Mouse (Mus musculus) forebrain, embryonic 10.5 days (tissue): ENCODE measurements around the gene Plscr3. TPM values are rescaled to one million over a fixed set of nuclear protein-coding genes. Genes with fewer than 3 reads are reported as not detected.

Experiments used
- DNase-seq: peaks from one replicate; pipeline ENCODE4 v3.0.0-alpha.2; 2017; ENCODE audit warnings: low spot score; ENCODE audit errors: extremely low spot score
- H3K27ac ChIP-seq: fragments of 300-500 bp; sonication (generic); 2 replicates; pipeline ENCODE4 v1.5.1; 2016; ENCODE audit warnings: mild to moderate bottlenecking
- H3K27me3 ChIP-seq: fragments of 300-500 bp; sonication (generic); 2 replicates; pipeline ENCODE4 v1.6.1; 2016; ENCODE audit warnings: mild to moderate bottlenecking; ENCODE audit not compliant: poor library complexity, severe bottlenecking
- H3K36me3 ChIP-seq: fragments of 300-500 bp; sonication (generic); replicated peaks from 2 replicates; pipeline ENCODE4 v1.6.1; 2016; ENCODE audit warnings: mild to moderate bottlenecking, moderate library complexity
- H3K4me1 ChIP-seq: fragments of 300-500 bp; sonication (generic); 2 replicates; pipeline ENCODE4 v1.6.1; 2016
- H3K4me3 ChIP-seq: fragments of 300-500 bp; sonication (generic); 2 replicates; pipeline ENCODE4 v1.5.1; 2016; ENCODE audit warnings: mild to moderate bottlenecking, moderate library complexity
- H3K9me3 ChIP-seq: fragments of 300-500 bp; sonication (generic); 2 replicates; pipeline ENCODE4 v1.6.1; 2016; ENCODE audit warnings: mild to moderate bottlenecking, moderate library complexity
- WGBS: fragments of 180-500 bp; shearing (Covaris S2); methylation state at CpG from one replicate; pipeline ENCODE4 v1.1.7; 2016; 5-methylcytosine and 5-hydroxymethylcytosine counted together
- microRNA-seq: library from miRNA; unstranded; fragments of <30 nt; microRNA quantifications from one replicate; pipeline ENCODE4, GENCODE M21; 2017
- polyA plus RNA-seq: library from polyadenylated mRNA; unstranded; fragments of >200 nt; fragmentation: Nextera tagmentation; extraction: Ambion mirVana; gene quantifications from 2 replicates; pipeline ENCODE4 v1.2.1, GENCODE M21; 2016

Plscr3 gene
- polyA plus RNA-seq, 1 experiment from 2014 or later: 67.6 TPM

- WGBS: 78% methylated on average over 5 of the region's 5 CpGs
- Histone ChIP-seq H3K4me1 (peaks cover 29% of the 10 kb centered on the region), H3K36me3 (peaks cover 3% of the 10 kb centered on the region), H3K9me3 (no peaks in the 10 kb centered on the region), H3K27ac (no peak overlapping the region), H3K4me3 (no peak overlapping the region), H3K27me3 (peaks cover 6% of the 10 kb centered on the region; the same call in 1 of the 2 replicates)
- no peak for DNase-seq
Observed at GRCm38 (mm10) chr11:69894671-69895070, 48.5 kb downstream of the Plscr3 start.

DNA sequence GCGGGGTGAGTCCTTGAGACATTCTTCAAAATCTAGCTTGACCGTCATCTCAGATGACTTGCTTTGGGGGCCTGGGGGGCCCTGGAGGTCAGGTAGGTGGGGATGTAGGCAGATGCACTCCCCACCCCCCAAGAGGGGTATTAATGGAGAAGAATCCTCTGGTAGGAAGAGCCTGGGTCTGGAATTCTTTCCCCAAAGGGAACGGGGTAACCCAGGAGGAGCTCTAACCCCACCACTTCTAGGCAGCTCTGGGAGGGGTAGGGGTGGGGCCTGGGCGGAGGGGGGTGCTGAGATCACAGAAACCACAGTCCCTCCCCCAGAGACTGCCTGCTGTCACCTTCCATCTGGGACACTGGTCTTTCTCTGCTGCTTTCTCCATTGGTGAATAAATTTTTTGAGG lies 49.1 kb downstream of the Plscr3 start, which contains the start of gene Acap1:
Acap1 (minus strand) TSS at position 249 of the 400 bp plus-strand sequence.
- no peak within 1 kb of the TSS for H3K4me3 ChIP-seq
- peaks cover 8% of the 10 kb centered on the region; the same call in 1 of the 2 replicates for H3K27me3 ChIP-seq
- no peaks in the 10 kb centered on the region for H3K9me3 ChIP-seq
- WGBS: 85% methylated on average over 4 of the region's 4 CpGs
- H3K27ac ChIP-seq: 0 out of 2 replicates have a peak within 1 kb of the TSS, but pooled peaks have one; percentile 26
- DNase-seq: no peak
- peaks cover 3% of the 10 kb centered on the region for H3K36me3 ChIP-seq
- peaks cover 35% of the 10 kb centered on the region for H3K4me1 ChIP-seq

- WGBS: 26% methylated on average over 4 of the region's 4 CpGs
- H3K27me3 ChIP-seq: peaks cover 8% of the 10 kb centered on the region; the same call in 1 of the 2 replicates
- DNase-seq: no peak
- H3K4me3 ChIP-seq: peak overlapping the region; percentile 99
- H3K9me3 ChIP-seq: no peaks in the 10 kb centered on the region
- H3K36me3 ChIP-seq: peaks cover 24% of the 10 kb centered on the region
- peak overlapping the region; percentile 99 for H3K27ac ChIP-seq
- H3K4me1 ChIP-seq: peaks cover 52% of the 10 kb centered on the region
Observed at GRCm38 (mm10) chr11:69899870-69900269, 53.7 kb downstream of the Plscr3 start.

DNA sequence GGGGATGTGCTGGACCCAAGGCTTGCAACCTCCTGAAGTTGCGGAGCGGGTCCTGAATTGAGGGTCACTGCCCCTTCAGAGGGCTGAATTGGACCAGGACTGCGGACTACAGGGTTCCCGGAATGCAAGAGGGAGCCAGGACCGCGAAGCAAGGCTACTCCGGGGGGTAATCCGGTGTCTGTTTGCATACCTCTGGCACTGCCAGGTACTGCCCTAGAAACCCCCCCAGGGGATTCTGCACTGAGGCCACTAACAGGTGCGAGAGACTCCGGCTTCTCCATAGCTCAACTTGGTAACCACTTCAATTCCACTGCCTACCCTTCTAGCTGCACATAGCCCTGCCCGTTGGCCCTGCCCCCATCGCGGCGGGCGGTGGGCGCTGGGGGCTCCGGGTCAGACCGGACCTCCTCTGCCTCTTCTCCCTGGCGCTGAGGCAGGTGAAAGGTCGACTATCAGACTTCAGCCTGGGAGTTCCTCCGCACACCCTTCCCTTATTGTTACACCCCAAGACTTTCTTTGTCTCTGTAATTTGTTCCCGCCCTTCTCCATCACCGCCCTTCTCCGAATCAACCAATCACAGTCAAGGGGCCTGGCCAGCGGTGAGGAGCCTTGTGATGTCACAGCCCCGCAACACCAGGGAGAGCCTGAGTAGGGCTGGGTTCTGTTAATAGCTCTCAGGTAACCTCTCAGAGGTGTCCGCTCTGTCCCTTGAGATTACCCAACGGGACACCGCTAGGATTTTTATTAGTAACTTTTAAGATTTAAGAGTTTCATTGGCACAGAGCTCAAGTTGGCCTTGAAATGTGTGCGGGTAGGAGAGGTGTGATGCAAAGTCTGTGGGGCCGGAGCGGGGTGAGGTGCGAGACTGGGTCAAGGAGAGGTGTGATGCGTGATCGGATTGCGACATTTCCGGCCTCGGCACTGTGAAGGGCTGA lies 54.6 kb downstream of the Plscr3 start, which contains the start of the genes 2810408A11Rik and Neurl4:
2810408A11Rik (minus strand) TSS at position 517 of the 935 bp plus-strand sequence.
Neurl4 (plus strand) TSS at position 602 of the 935 bp plus-strand sequence.
- no peaks in the 10 kb centered on the region for H3K9me3 ChIP-seq
- under 1% methylated on average over 38 of the region's 38 CpGs for WGBS
- H3K36me3 ChIP-seq: peaks cover 33% of the 10 kb centered on the region
- peak within 1 kb of the TSS; percentile 99 for H3K4me3 ChIP-seq
- peaks cover 47% of the 10 kb centered on the region for H3K4me1 ChIP-seq
- peak within 1 kb of the TSS; percentile 99 for H3K27ac ChIP-seq
- DNase-seq: peak; percentile 92
- H3K27me3 ChIP-seq: peaks cover 8% of the 10 kb centered on the region; the same call in 1 of the 2 replicates

DNA sequence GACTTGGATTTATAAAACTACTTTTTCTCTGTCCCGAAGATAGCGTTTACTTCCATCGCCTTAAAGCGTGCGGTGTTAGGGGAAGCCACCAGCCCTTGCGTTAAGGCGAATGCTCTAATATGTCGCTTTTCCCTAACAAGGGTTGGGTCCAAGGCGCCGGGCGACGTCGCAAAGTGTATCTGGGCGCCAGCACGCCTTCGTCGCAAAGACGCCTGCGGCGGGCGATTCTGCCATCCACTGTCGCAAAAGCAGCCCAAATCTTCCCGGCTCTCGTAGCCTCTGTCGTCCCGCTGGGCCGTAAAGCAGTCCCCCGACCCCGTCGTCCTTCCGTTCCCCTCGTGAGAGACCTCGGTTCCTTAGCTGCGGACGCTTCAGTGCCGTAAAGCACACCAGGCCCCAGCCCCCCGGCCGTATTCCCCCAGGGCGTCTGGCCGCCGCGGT lies 55.2 kb downstream of the Plscr3 start:
- DNase-seq: peak; percentile 97
- Histone ChIP-seq H3K27ac (peak overlapping the region; percentile 99), H3K4me3 (peak overlapping the region; percentile 99), H3K36me3 (peaks cover 40% of the 10 kb centered on the region), H3K9me3 (no peaks in the 10 kb centered on the region), H3K4me1 (peaks cover 47% of the 10 kb centered on the region), H3K27me3 (peaks cover 8% of the 10 kb centered on the region; the same call in 1 of the 2 replicates)
- WGBS: under 1% methylated on average over 42 of the region's 42 CpGs

Small RNA genes lying within 50 kb of the gene (microRNA-seq; reads per million reads assigned to microRNA genes)
- not detected for gene Mir6924

Other genes starting within 250 kb of the Plscr3 start
- gene Atp1b2, start 240.4 kb upstream of the Plscr3 start, polyA plus RNA-seq: 4.3 and 4.6 TPM in 2 replicates
- gene Shbg, start 228.5 kb upstream of the Plscr3 start, polyA plus RNA-seq: not detected in 2 replicates
- gene Sat2, start 224.4 kb upstream of the Plscr3 start, polyA plus RNA-seq: 13.7 and 15.4 TPM in 2 replicates
- gene Fxr2, start 213.4 kb upstream of the Plscr3 start, polyA plus RNA-seq: 32.5 and 34.6 TPM in 2 replicates
- gene Sox15, start 191.1 kb upstream of the Plscr3 start, polyA plus RNA-seq: not detected in 2 replicates
- gene Mpdu1, start 183.7 kb upstream of the Plscr3 start, polyA plus RNA-seq: 81.8 and 82.9 TPM in 2 replicates
- 5.5 and 5.8 TPM in 2 replicates for gene Cd68, start 180.2 kb upstream of the Plscr3 start, polyA plus RNA-seq
- gene Eif4a1, start 174.0 kb upstream of the Plscr3 start, polyA plus RNA-seq: 725 and 747 TPM in 2 replicates
- 127 and 128 TPM in 2 replicates for gene Senp3, start 164.3 kb upstream of the Plscr3 start, polyA plus RNA-seq
- 0.20 TPM in 1 of 2 replicates, not detected in the other for gene Tnfsf13, start 160.6 kb upstream of the Plscr3 start, polyA plus RNA-seq
- gene Tnfsf12, start 150.5 kb upstream of the Plscr3 start, polyA plus RNA-seq: 1.1 and 1.6 TPM in 2 replicates
- gene Tnfsfm13, start 150.3 kb upstream of the Plscr3 start, polyA plus RNA-seq: 0.44 and 0.55 TPM in 2 replicates
- 32.9 and 34.5 TPM in 2 replicates for gene Polr2a, start 87.7 kb upstream of the Plscr3 start, polyA plus RNA-seq
- gene Slc35g3, start 84.4 kb upstream of the Plscr3 start, polyA plus RNA-seq: 0.14 TPM in 1 of 2 replicates, not detected in the other
- gene Zbtb4, start 80.5 kb upstream of the Plscr3 start, polyA plus RNA-seq: 0.46 and 0.77 TPM in 2 replicates
- gene Chrnb1, start 50.4 kb upstream of the Plscr3 start, polyA plus RNA-seq: 1.0 and 1.5 TPM in 2 replicates
- 0.73 TPM in 2 replicates for gene Fgf11, start 44.5 kb upstream of the Plscr3 start, polyA plus RNA-seq
- gene Tmem102, start 40.8 kb upstream of the Plscr3 start, polyA plus RNA-seq: 0.71 and 0.95 TPM in 2 replicates
- not detected in 2 replicates for gene Gm39566, start 31.1 kb upstream of the Plscr3 start, polyA plus RNA-seq
- gene Spem2, start 27.9 kb upstream of the Plscr3 start, polyA plus RNA-seq: not detected in 2 replicates
- gene Spem1, start 24.2 kb upstream of the Plscr3 start, polyA plus RNA-seq: 0.19 TPM in 1 of 2 replicates, not detected in the other
- 4.7 and 5.2 TPM in 2 replicates for gene Nlgn2, start 8.6 kb upstream of the Plscr3 start, polyA plus RNA-seq
- 259 and 290 TPM in 2 replicates for gene Tmem256, start 7.9 kb upstream of the Plscr3 start, polyA plus RNA-seq
- gene Tnk1, start 12.4 kb downstream of the Plscr3 start, polyA plus RNA-seq: 0.79 and 1.9 TPM in 2 replicates
- not detected in 2 replicates for gene Tmem95, start 31.6 kb downstream of the Plscr3 start, polyA plus RNA-seq
- gene Kctd11, start 35.0 kb downstream of the Plscr3 start, polyA plus RNA-seq: 4.8 and 6.7 TPM in 2 replicates
- gene Acap1, start 49.2 kb downstream of the Plscr3 start, polyA plus RNA-seq: 0.84 and 1.3 TPM in 2 replicates
- 11.9 and 12.2 TPM in 2 replicates for gene 2810408A11Rik, start 54.6 kb downstream of the Plscr3 start, polyA plus RNA-seq
- 14.3 and 14.8 TPM in 2 replicates for gene Neurl4, start 54.7 kb downstream of the Plscr3 start, polyA plus RNA-seq
- gene Gps2, start 67.5 kb downstream of the Plscr3 start, polyA plus RNA-seq: 92.4 and 97.3 TPM in 2 replicates
- 2,970 and 2,997 TPM in 2 replicates for gene Eif5a, start 75.6 kb downstream of the Plscr3 start, polyA plus RNA-seq
- gene Ybx2, start 89.4 kb downstream of the Plscr3 start, polyA plus RNA-seq: 5.7 and 6.4 TPM in 2 replicates
- 14.2 and 15.7 TPM in 2 replicates for gene Slc2a4, start 101.8 kb downstream of the Plscr3 start, polyA plus RNA-seq
- 19.7 and 21.9 TPM in 2 replicates for gene Cldn7, start 118.4 kb downstream of the Plscr3 start, polyA plus RNA-seq
- gene Ctdnep1, start 134.8 kb downstream of the Plscr3 start, polyA plus RNA-seq: 21.5 and 23.4 TPM in 2 replicates
- gene Elp5, start 136.1 kb downstream of the Plscr3 start, polyA plus RNA-seq: 159 TPM in 2 replicates
- 318 and 331 TPM in 2 replicates for gene Gabarap, start 144.8 kb downstream of the Plscr3 start, polyA plus RNA-seq
- 94.5 and 96.2 TPM in 2 replicates for gene Phf23, start 149.4 kb downstream of the Plscr3 start, polyA plus RNA-seq
- 44.3 and 51.6 TPM in 2 replicates for gene Dvl2, start 154.2 kb downstream of the Plscr3 start, polyA plus RNA-seq
- 41.0 and 44.1 TPM in 2 replicates for gene Acadvl, start 169.0 kb downstream of the Plscr3 start, polyA plus RNA-seq
- gene Dlg4, start 170.6 kb downstream of the Plscr3 start, polyA plus RNA-seq: 13.8 and 15.5 TPM in 2 replicates
- gene Asgr1, start 207.7 kb downstream of the Plscr3 start, polyA plus RNA-seq: 0.71 and 1.2 TPM in 2 replicates
- not detected in 2 replicates for gene Asgr2, start 246.3 kb downstream of the Plscr3 start, polyA plus RNA-seq